Mouse (Mus musculus) erythroblast, embryonic 14.5 days (primary cell): ENCODE measurements around the gene Fbxw4. TPM values are rescaled to one million over a fixed set of nuclear protein-coding genes. Genes with fewer than 3 reads are reported as not detected.

Experiments
- H3K27me3 ChIP-seq: 2 replicates; pipeline ENCODE4 v1.6.1; 2012; ENCODE audit warnings: inconsistent platforms; ENCODE audit not compliant: control insufficient read depth
- H3K36me3 ChIP-seq: 2 replicates; pipeline ENCODE4 v1.6.1; 2012; ENCODE audit warnings: mild to moderate bottlenecking, inconsistent platforms; ENCODE audit not compliant: control insufficient read depth
- H3K4me1 ChIP-seq: 2 replicates; pipeline ENCODE4 v1.6.1; 2012; ENCODE audit warnings: inconsistent platforms; ENCODE audit not compliant: control insufficient read depth
- H3K4me3 ChIP-seq: replicated peaks from 2 replicates; pipeline ENCODE3; 2012; ENCODE audit warnings: moderate library complexity, mild to moderate bottlenecking, inconsistent platforms
- H3K9me3 ChIP-seq: 2 replicates; pipeline ENCODE4 v1.6.1; 2012; ENCODE audit warnings: low read length, inconsistent platforms, mixed read lengths; ENCODE audit not compliant: control insufficient read depth
- GATA1 ChIP-seq: IDR thresholded peaks from 2 replicates; pipeline ENCODE4 v1.6.1; 2012; ENCODE audit warnings: low read length, inconsistent platforms, mixed read lengths
- TAL1 ChIP-seq: IDR thresholded peaks from 3 replicates; pipeline ENCODE4 v1.6.1; 2012; ENCODE audit warnings: low read length, inconsistent platforms, mixed read lengths
- polyA plus RNA-seq: library from polyadenylated mRNA; stranded (reverse); fragments of >175 nt; gene quantifications from 2 replicates; pipeline ENCODE4 v1.2.3, GENCODE M21; 2012

The Fbxw4 gene
- polyA plus RNA-seq, 1 experiment, result 8.5 TPM

GRCm38 (mm10) chr19:45579416-45579815, 80.7 kb downstream of the Fbxw4 start:
- no peak overlapping the region for H3K4me3 ChIP-seq
- peaks cover 35% of the 10 kb centered on the region for H3K4me1 ChIP-seq
- H3K36me3 ChIP-seq, result peaks cover 60% of the 10 kb centered on the region
- TF ChIP-seq GATA1 (no peak), TAL1 (no peak)
- H3K27me3 ChIP-seq, result no peaks in the 10 kb centered on the region
- H3K9me3 ChIP-seq, result peaks cover 3% of the 10 kb centered on the region; the same call in 1 of the 2 replicates

- no peak overlapping the region for H3K4me3 ChIP-seq
- peaks cover 57% of the 10 kb centered on the region for H3K36me3 ChIP-seq
- no peaks in the 10 kb centered on the region for H3K27me3 ChIP-seq
- TF ChIP-seq TAL1 (no peak), GATA1 (no peak)
- H3K4me1 ChIP-seq, result peaks cover 38% of the 10 kb centered on the region
- H3K9me3 ChIP-seq, result peaks cover 3% of the 10 kb centered on the region; the same call in 1 of the 2 replicates
Measured at GRCm38 (mm10) chr19:45578976-45579375, 81.1 kb downstream of the Fbxw4 start.

GRCm38 (mm10) chr19:45577141-45577750, 82.9 kb downstream of the Fbxw4 start:
- TF ChIP-seq GATA1, result no peak
- TF ChIP-seq TAL1, result no peak
- Histone ChIP-seq H3K27me3 (no peaks in the 10 kb centered on the region), H3K36me3 (peaks cover 45% of the 10 kb centered on the region), H3K9me3 (peaks cover 3% of the 10 kb centered on the region; the same call in 1 of the 2 replicates), H3K4me1 (peaks cover 52% of the 10 kb centered on the region), H3K4me3 (no peak overlapping the region)

- Histone ChIP-seq H3K4me1 (peaks cover 48% of the 10 kb centered on the region), H3K9me3 (no peaks in the 10 kb centered on the region), H3K4me3 (no peak overlapping the region), H3K36me3 (peaks cover 39% of the 10 kb centered on the region), H3K27me3 (no peaks in the 10 kb centered on the region)
- TF ChIP-seq TAL1, result no peak
- no peak for TF ChIP-seq GATA1
Measured at GRCm38 (mm10) chr19:45575632-45576001, 84.5 kb downstream of the Fbxw4 start.

GRCm38 (mm10) chr19:45574941-45575631, 85.0 kb downstream of the Fbxw4 start:
- Histone ChIP-seq H3K4me3 (no peak overlapping the region), H3K27me3 (no peaks in the 10 kb centered on the region), H3K9me3 (no peaks in the 10 kb centered on the region), H3K4me1 (peaks cover 48% of the 10 kb centered on the region), H3K36me3 (peaks cover 36% of the 10 kb centered on the region)
- TF ChIP-seq GATA1 (no peak), TAL1 (no peak)

GRCm38 (mm10) chr19:45574339-45574898, 85.7 kb downstream of the Fbxw4 start:
- no peaks in the 10 kb centered on the region for H3K9me3 ChIP-seq
- peaks cover 48% of the 10 kb centered on the region for H3K4me1 ChIP-seq
- H3K27me3 ChIP-seq, result no peaks in the 10 kb centered on the region
- no peak overlapping the region for H3K4me3 ChIP-seq
- H3K36me3 ChIP-seq, result peaks cover 33% of the 10 kb centered on the region
- TF ChIP-seq GATA1 (no peak), TAL1 (no peak)

- Histone ChIP-seq H3K4me3 (no peak overlapping the region), H3K4me1 (peaks cover 48% of the 10 kb centered on the region), H3K9me3 (no peaks in the 10 kb centered on the region), H3K36me3 (peaks cover 28% of the 10 kb centered on the region), H3K27me3 (no peaks in the 10 kb centered on the region)
- TF ChIP-seq TAL1 (no peak), GATA1 (no peak)
Measured at GRCm38 (mm10) chr19:45573861-45574267, 86.2 kb downstream of the Fbxw4 start.

- no peak overlapping the region for H3K4me3 ChIP-seq
- H3K36me3 ChIP-seq, result peaks cover 19% of the 10 kb centered on the region
- H3K9me3 ChIP-seq, result no peaks in the 10 kb centered on the region
- no peak for TF ChIP-seq TAL1
- TF ChIP-seq GATA1, result no peak
- peaks cover 48% of the 10 kb centered on the region for H3K4me1 ChIP-seq
- H3K27me3 ChIP-seq, result no peaks in the 10 kb centered on the region
Measured at GRCm38 (mm10) chr19:45573033-45573432, 87.1 kb downstream of the Fbxw4 start.

- Histone ChIP-seq H3K36me3 (peaks cover 2% of the 10 kb centered on the region), H3K27me3 (no peaks in the 10 kb centered on the region), H3K9me3 (no peaks in the 10 kb centered on the region), H3K4me1 (peaks cover 3% of the 10 kb centered on the region), H3K4me3 (no peak overlapping the region)
- TF ChIP-seq GATA1, result no peak
- TF ChIP-seq TAL1, result no peak
Measured at GRCm38 (mm10) chr19:45567367-45567766, 92.7 kb downstream of the Fbxw4 start.
